Mouse (Mus musculus): Measurements from ENCODE around the gene Ivl. TPM values are rescaled to one million over a fixed set of nuclear protein-coding genes. Genes with fewer than 3 reads are reported as not detected.

Gene Ivl
- polyA plus RNA-seq, 2 experiments, result 0.14 to 0.72 TPM

- TF ChIP-seq POLR2A (IDR thresholded peaks at IDR 0.05; ENCODE audit: borderline replicate concordance, extremely low read depth, insufficient read depth, insufficient read length), result no peak
- Histone ChIP-seq H3K27ac (replicated peaks; ENCODE audit: low read depth, low read length) (no peak overlapping the region), H3K36me3 (ENCODE audit: control insufficient read depth, insufficient read depth, low read length) (no peaks in the 10 kb centered on the region), H3K9ac (ENCODE audit: low read depth, low read length, severe bottlenecking) (no peak overlapping the region), H3K4me3 (replicated peaks; ENCODE audit: low read length) (no peak overlapping the region), H3K9me3 (ENCODE audit: control insufficient read depth, low read length) (no peaks in the 10 kb centered on the region), H3K4me2 (replicated peaks; ENCODE audit: low read depth, low read length, severe bottlenecking) (no peak overlapping the region), H3K4me1 (ENCODE audit: control insufficient read depth, insufficient read depth, low read length) (no peaks in the 10 kb centered on the region), H3K27me3 (ENCODE audit: control insufficient read depth, insufficient read depth, low read length) (no peaks in the 10 kb centered on the region)
- ATAC-seq (ENCODE audit: low FRiP score, low read depth) (no peak), DNase-seq (ENCODE audit: low spot score) (no peak)
- 60% methylated on average over 3 of the region's 3 CpGs for WGBS
Measured at GRCm38 (mm10) chr3:92583164-92583826, 9.8 kb upstream of the Ivl start.

GRCm38 (mm10) chr3:92579508-92579907, 6.0 kb upstream of the Ivl start:
- H3K4me3 ChIP-seq (replicated peaks; ENCODE audit: low read length), result no peak overlapping the region
- no peak for ATAC-seq (ENCODE audit: low FRiP score, low read depth)
- no peak for DNase-seq (ENCODE audit: low spot score)
- H3K36me3 ChIP-seq (ENCODE audit: control insufficient read depth, insufficient read depth, low read length), result no peaks in the 10 kb centered on the region
- WGBS, result 82% methylated on average over 1 of the region's 1 CpGs
- H3K27ac ChIP-seq (replicated peaks; ENCODE audit: low read depth, low read length), result no peak overlapping the region
- H3K4me1 ChIP-seq (ENCODE audit: control insufficient read depth, insufficient read depth, low read length), result no peaks in the 10 kb centered on the region
- H3K9ac ChIP-seq (ENCODE audit: low read depth, low read length, severe bottlenecking), result no peak overlapping the region
- H3K4me2 ChIP-seq (replicated peaks; ENCODE audit: low read depth, low read length, severe bottlenecking), result no peak overlapping the region
- H3K27me3 ChIP-seq (ENCODE audit: control insufficient read depth, insufficient read depth, low read length), result no peaks in the 10 kb centered on the region
- no peaks in the 10 kb centered on the region for H3K9me3 ChIP-seq (ENCODE audit: control insufficient read depth, low read length)
- TF ChIP-seq POLR2A (IDR thresholded peaks at IDR 0.05; ENCODE audit: borderline replicate concordance, extremely low read depth, insufficient read depth, insufficient read length), result no peak

- H3K4me1 ChIP-seq (ENCODE audit: control insufficient read depth, insufficient read depth, low read length), result no peaks in the 10 kb centered on the region
- no peak overlapping the region for H3K4me3 ChIP-seq (replicated peaks; ENCODE audit: low read length)
- ATAC-seq (ENCODE audit: low FRiP score, low read depth) (no peak), DNase-seq (ENCODE audit: low spot score) (no peak)
- no peaks in the 10 kb centered on the region for H3K27me3 ChIP-seq (ENCODE audit: control insufficient read depth, insufficient read depth, low read length)
- TF ChIP-seq POLR2A (IDR thresholded peaks at IDR 0.05; ENCODE audit: borderline replicate concordance, extremely low read depth, insufficient read depth, insufficient read length), result no peak
- H3K9ac ChIP-seq (ENCODE audit: low read depth, low read length, severe bottlenecking), result no peak overlapping the region
- no peak overlapping the region for H3K4me2 ChIP-seq (replicated peaks; ENCODE audit: low read depth, low read length, severe bottlenecking)
- H3K36me3 ChIP-seq (ENCODE audit: control insufficient read depth, insufficient read depth, low read length), result no peaks in the 10 kb centered on the region
- 66% methylated on average over 4 of the region's 4 CpGs for WGBS
- no peak overlapping the region for H3K27ac ChIP-seq (replicated peaks; ENCODE audit: low read depth, low read length)
- no peaks in the 10 kb centered on the region for H3K9me3 ChIP-seq (ENCODE audit: control insufficient read depth, low read length)
Measured at GRCm38 (mm10) chr3:92578652-92579413, 5.3 kb upstream of the Ivl start.

GRCm38 (mm10) chr3:92572514-92573155, 900 bp downstream of the Ivl start:
- Histone ChIP-seq H3K9me3 (ENCODE audit: control insufficient read depth, low read length) (no peaks in the 10 kb centered on the region), H3K27ac (replicated peaks; ENCODE audit: low read depth, low read length) (no peak overlapping the region), H3K4me2 (replicated peaks; ENCODE audit: low read depth, low read length, severe bottlenecking) (no peak overlapping the region), H3K4me1 (ENCODE audit: control insufficient read depth, insufficient read depth, low read length) (no peaks in the 10 kb centered on the region), H3K9ac (ENCODE audit: low read depth, low read length, severe bottlenecking) (no peak overlapping the region), H3K4me3 (replicated peaks; ENCODE audit: low read length) (no peak overlapping the region), H3K36me3 (ENCODE audit: control insufficient read depth, insufficient read depth, low read length) (no peaks in the 10 kb centered on the region), H3K27me3 (ENCODE audit: control insufficient read depth, insufficient read depth, low read length) (no peaks in the 10 kb centered on the region)
- no peak for ATAC-seq (ENCODE audit: low FRiP score, low read depth)
- no peak for DNase-seq (ENCODE audit: low spot score)
- TF ChIP-seq POLR2A (IDR thresholded peaks at IDR 0.05; ENCODE audit: borderline replicate concordance, extremely low read depth, insufficient read depth, insufficient read length), result no peak
- WGBS, result 47% methylated on average over 2 of the region's 2 CpGs

- H3K9ac ChIP-seq (ENCODE audit: low read depth, low read length, severe bottlenecking), result no peak overlapping the region
- WGBS, result 93% methylated on average over 2 of the region's 2 CpGs
- no peak for DNase-seq (ENCODE audit: low spot score)
- H3K36me3 ChIP-seq (ENCODE audit: control insufficient read depth, insufficient read depth, low read length), result no peaks in the 10 kb centered on the region
- no peak for ATAC-seq (ENCODE audit: low FRiP score, low read depth)
- no peaks in the 10 kb centered on the region for H3K4me1 ChIP-seq (ENCODE audit: control insufficient read depth, insufficient read depth, low read length)
- no peak for TF ChIP-seq POLR2A (IDR thresholded peaks at IDR 0.05; ENCODE audit: borderline replicate concordance, extremely low read depth, insufficient read depth, insufficient read length)
- H3K9me3 ChIP-seq (ENCODE audit: control insufficient read depth, low read length), result no peaks in the 10 kb centered on the region
- no peak overlapping the region for H3K4me3 ChIP-seq (replicated peaks; ENCODE audit: low read length)
- no peak overlapping the region for H3K27ac ChIP-seq (replicated peaks; ENCODE audit: low read depth, low read length)
- H3K27me3 ChIP-seq (ENCODE audit: control insufficient read depth, insufficient read depth, low read length), result no peaks in the 10 kb centered on the region
- no peak overlapping the region for H3K4me2 ChIP-seq (replicated peaks; ENCODE audit: low read depth, low read length, severe bottlenecking)
Measured at GRCm38 (mm10) chr3:92568752-92569151, 4.8 kb downstream of the Ivl start.

Data from limb, embryonic 14.5 days (tissue).